Mouse (Mus musculus) thymus, postnatal 0 days (tissue): ENCODE results near the gene Pgm2l1. TPM values are rescaled to one million over a fixed set of nuclear protein-coding genes. Genes with fewer than 3 reads are reported as not detected.
"Not testable (repeated sequence)": the region's sequence is repeated elsewhere in the genome, so short reads cannot be mapped to it uniquely, and the experiment has no call there.

Experiments
- DNase-seq: peaks from one replicate; pipeline ENCODE4 v3.0.0-alpha.2; 2015; ENCODE audit warnings: low spot score
- polyA plus RNA-seq: library from polyadenylated mRNA; unstranded; fragments of >200 nt; fragmentation: Nextera tagmentation; extraction: Ambion mirVana; gene quantifications from 2 replicates; pipeline ENCODE4 v1.2.1, GENCODE M21; 2015

Gene Pgm2l1
- polyA plus RNA-seq, 1 experiment from 2014 or later, result 3.9 TPM

DNA sequence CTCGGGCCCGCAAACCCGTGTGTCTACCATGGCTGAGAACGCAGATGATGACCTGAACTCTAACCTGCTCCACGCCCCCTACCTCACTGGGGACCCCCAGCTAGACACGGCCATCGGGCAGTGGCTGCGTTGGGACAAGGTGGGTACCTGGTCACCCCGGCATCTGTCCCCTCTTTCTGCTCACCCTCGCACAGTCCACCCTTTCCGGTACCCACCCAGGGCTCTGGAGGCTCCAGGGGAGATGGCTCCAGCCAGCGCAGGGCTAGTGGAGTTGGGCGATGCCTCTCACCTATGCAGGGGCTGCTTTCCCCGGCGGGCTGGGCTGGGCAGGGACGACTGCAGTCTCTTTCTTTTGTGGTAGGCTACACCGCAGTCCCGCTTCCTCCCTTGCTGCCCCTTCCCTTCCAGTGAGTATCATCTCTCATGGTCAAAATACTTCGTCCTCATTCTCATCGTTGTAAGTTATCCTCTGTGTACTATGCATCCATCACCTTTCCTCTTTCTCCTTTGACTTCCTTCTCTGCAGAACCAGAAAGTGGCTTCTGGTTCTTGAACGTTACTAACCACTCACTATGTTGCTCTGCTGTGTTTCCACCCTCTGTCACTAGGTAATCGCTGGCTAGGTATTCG lies 817 bp downstream of the Pgm2l1 start:
- peak; percentile 40 for DNase-seq

DNA sequence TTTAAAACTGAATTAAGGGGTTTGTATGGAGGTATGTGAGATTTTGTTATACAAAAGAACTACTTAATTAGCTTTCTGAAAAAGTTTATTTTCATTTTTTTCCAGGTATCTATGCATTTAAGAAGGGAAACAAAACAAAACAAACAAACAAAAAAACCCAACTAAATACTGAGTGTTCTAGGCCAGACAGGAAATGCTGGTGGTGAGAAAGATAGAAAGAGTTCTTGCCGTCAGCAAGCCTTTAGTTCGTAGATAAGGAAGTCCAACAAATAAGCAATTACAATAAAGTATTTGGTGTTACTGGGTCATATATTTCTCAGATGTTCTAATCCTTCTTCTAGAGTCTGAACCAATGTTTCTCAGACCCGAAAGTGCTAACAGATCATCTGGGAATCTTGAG lies 1.8 kb downstream of the Pgm2l1 start:
- peak; percentile 20 for DNase-seq

DNA sequence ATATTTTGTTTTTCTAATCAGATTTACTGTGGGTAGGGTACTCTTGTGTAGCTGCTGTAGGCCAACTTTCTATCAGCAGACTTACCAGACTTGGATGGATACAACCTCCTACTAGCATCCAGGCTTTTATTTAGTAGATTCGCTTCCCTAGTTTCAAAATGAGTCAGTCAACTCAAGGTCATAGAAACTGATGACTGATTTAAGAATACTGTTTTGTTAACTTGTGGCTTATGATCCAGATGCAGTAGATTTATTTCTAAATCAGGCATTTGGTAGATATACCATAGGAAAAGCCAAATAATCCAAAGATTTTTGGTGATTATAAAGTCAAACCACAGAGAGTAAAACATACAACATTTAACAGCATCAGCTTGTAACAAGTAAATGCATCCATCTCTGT lies 3.5 kb downstream of the Pgm2l1 start:
- DNase-seq, result no peak

DNA sequence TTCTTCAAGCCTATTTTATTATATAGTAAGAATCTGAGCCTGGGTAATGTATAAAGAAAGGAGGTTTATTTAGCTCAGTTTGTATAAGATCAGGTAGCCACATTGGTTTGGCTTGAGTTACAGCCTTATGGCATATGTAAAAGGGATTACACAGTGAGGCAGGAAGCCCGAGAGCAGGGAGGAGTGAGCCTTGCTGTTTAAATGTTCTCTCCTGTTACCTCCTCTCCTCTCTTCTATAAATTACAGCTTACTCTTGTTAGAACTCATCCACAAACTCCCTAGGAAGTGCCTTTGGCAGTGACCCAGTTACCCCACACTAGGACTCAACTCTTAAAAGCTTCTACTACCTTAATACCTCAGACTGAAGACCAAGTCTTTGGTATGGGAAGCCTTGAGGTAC lies 4.5 kb downstream of the Pgm2l1 start:
- no peak for DNase-seq

DNA sequence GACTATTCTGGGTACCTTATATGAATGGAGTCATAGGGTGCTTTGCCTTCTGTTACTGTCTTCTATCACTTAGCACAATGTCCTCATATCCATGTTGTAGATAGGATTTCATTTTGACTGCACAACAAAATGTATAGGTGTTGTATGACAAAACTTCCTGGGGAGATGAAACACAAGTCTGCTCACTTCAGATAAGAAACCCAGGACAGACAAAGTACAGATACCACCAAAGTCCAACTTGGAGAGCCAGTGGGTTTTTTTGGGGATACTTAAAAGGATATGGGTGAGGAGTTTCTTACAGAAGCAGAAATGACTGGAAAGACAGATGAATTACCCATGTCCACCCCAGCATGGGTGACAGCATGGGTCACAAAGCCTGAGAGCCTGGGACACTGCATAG lies 6.5 kb downstream of the Pgm2l1 start:
- DNase-seq, result no peak

DNA sequence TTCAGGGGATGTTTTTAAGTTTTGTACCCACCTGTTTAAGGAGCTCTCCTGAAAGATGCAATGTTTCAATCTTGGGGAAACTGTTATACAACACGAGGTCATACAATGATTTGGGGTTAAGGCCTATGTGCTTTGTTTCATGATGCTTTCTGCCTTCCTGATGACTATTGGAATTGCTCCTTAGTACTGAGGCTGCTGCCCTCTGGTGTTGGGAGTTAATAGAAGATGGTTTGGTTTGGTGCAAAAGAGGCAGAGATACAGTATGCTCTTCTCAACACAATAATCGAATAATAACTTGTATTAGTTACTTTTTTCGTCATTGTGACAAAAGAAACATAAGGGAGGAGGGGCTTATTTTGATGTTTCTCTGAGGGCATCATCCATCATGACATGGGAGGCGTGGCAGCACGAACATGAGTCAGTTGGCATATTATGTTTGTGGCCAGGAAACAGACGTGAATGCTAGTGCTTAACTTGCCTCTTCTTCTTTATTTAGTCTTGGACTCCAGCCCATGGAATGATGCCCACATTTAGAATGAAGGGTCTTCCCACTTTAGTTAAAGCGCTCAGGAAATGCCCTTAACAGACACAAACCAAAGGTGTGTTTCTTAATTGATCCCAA lies 7.2 kb downstream of the Pgm2l1 start:
- DNase-seq, result peak; percentile 52

DNA sequence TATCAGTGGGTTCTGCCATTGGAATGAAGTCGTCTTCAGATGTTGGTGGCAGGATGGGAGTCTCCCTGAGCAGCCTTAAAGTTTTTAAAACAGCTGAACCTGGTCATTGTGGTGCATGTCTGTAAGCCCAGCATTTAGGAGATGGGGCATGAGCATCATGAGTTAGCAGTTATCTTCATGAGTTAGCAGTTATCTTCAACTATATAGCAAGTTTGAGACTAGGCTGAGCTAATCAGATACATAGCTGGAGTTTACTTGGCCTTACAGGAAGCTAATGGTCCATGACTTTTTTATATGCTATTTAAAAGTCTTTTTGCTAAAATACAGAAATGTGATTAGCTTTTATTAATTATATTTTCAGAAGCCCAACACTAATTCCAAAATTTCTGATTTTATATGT lies 11.1 kb downstream of the Pgm2l1 start:
- no peak for DNase-seq

DNA sequence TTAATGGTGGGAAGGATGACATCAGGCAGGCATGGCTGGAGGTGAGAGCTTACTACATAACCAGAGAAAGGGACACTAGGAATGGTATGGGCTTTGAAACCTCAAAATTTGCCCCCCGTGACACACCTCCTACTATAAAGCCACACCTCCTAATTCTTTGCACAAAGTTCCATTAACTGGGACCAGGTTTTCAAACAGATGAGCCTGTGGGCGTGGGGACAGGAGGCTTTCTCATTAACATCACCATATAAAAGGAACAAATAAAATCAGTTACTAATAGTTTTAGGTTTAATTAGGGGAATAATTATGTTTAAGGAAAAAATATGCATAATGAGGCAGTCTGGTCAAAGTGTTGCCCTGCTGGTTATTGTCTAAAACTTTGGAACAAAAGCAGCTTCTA lies 13.4 kb downstream of the Pgm2l1 start:
- DNase-seq, result no peak

DNA sequence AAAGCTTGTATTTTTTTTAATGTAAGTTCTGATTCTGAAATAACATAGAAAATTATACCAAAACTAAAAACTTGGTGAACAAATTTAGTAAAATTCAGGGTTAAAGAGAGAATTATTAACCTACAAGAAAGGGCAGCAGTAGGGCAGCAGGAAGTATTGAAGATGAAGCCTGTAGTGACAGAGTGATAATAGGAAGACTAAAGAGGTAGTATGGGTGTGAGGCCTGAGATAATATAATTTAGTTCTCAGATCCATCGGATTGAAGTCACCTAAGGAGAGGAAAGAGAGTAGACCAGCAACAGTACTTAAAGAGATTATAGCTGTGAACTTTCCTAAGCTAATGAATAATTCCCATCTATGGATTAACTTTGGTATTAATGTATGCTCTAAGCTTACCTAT lies 15.8 kb downstream of the Pgm2l1 start:
- DNase-seq, result no peak

DNA sequence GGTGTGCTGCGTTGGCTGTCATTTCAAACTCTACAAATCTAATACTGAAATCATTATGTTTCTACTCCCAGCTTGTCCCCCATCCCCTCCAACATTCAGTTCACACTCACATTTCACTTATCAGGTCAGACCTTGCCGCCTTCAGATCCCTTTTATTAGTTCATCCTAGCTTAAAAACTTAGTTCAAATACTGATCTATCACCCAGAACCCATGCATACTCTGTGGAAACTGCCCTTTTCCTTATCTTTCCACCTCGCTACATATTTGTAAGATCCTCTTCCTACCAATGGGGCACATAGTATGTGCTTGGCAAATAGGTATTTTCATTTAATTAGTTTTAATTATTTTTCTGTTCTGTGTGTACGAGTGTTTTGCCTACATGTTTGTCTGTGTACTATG lies 17.0 kb downstream of the Pgm2l1 start:
- no peak for DNase-seq

DNA sequence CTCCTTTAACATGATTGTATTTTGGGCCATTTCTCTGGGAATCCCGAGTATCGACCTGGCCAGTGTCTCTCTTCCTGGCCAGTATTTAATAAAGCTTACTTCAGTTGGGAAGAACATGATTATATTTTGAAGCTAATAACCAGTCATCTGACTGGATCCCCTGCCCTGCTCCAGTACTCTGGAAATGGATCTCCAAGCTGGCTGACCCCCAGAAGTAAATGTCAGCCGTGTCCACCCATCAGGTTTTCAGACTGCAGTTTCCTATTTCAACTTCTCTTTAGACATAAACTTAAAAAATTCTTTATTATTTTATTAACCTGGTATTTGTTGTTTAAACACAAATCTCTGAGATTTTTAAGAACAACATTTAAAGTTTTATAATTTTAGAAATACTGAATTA lies 18.0 kb downstream of the Pgm2l1 start:
- no peak for DNase-seq

DNA sequence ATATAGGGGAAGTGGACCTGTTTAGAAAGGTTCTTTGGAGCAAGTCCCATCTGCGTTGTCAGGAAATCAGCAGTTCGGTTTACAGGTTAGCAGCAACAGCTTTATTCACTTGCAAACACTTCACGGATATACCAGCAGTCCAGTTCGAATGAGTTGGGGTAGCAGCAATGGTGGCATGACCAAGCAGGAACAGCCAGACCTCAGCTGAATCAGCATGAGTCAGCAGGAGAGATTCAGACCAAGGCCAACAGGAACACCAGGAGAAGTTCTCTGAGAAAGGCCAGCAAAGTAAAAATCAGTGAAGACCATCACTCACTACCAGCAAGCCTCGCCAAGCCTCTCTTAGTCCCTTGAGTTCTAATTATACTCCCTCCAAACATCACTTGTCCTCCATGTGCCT lies 23.5 kb downstream of the Pgm2l1 start:
- no peak for DNase-seq

DNA sequence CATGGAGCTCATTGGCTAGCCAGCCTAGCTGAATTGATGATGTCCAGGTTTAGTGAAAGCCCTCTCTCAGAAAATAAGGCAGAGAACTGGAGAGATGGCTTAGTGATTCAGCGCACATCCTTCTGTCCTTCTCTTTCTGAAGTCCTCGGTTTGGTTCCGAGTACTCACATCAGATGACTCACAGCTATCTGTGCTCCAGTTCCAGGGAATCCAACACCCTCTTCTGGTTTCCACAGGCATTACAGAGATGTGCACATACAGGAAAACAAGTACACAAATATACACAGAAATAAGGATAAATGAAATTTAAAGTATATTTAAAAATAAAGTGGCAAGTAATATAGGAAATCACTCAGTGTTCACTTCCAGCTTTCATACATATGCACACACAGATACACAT lies 35.2 kb downstream of the Pgm2l1 start:
- no peak for DNase-seq

DNA sequence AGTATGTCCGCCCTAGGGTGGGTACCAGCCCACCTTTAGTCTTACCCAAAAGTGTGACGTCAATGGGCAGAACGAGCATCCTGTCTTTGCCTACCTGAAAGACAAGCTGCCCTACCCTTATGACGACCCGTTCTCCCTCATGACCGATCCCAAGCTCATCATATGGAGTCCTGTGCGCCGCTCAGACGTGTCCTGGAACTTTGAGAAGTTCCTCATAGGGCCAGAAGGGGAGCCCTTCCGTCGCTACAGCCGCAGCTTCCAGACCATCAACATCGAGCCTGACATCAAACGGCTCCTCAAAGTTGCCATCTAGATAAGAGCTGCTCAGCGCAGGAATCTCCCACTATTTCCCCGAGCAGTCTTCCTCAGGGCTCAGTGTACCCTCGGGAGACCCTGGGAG lies 37.7 kb downstream of the Pgm2l1 start:
- DNase-seq, result not testable (repeated sequence)

DNA sequence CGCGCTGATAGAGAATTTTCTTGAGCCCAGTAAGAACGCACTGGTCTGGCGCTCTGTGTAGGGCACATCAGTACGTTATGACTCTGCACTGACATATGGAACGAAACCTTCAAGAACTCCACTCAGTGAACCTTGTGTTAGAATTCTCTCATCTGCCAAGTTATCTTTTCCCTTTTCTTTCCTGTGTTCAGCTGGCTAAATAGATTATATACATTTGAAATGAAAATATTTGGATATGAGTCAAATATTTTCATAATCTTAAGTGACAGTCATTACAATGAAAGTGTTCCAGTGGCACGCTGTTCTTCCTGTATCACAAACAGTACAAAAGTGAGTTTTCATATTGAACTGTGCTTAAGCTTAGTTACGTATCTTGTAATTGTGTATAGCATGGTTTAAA lies 45.2 kb downstream of the Pgm2l1 start:
- DNase-seq, result no peak

DNA sequence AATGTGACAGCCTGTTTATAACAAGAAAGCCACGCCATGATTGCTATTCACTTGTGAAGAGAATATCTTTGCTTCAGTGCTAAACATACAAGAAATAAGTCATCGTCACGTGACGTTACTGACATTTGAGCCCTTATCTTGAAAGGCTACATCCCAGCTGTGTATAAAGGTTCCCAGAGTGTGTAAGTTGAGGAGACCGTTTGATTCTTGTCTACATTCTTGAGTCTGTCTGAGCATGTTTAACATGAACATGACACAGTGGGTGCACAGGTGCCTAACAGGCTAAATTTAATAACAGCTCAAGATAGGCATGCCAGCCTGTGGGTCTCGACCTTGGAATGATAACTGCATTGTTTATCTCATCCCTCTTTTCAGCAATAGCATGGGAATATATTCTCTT lies 47.3 kb downstream of the Pgm2l1 start:
- DNase-seq, result no peak

DNA sequence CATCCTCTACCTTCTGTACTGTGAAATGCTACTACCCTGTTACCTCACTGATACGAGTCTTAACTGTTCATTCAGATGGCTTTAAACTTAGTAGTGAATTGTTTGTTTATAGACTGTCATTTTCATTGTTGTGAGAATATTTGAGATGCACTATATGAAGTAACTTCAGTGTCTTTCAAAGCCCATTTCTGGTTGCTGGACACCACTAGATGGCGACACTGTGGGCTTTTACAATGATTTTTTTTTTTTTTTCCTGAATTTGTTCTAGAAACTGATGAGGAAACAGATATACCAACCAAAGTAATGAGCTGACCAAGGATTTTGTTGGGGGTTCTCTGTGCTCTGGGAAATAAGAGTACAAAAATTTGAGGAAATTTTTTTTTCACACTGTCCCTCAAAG lies 49.2 kb downstream of the Pgm2l1 start:
- peak; percentile 7 for DNase-seq

DNA sequence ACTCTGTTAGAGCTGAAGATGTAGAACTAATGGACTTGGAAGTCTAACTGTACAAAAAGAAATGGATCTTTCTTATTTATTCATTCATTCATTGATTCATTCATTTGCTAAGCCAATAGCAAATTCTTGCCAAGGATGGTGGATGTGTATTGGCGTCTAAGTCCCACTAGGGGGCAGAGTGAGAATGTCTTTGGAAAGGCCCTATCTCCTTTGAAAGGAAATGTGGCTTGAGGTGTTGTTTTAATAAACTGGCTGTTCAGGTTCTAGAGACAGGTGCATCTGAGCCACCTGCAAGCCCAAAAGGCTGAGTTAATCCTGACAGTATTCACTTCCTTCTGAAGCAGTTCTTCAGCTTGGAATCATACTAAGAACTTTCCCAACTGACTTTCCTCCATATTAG lies 52.6 kb downstream of the Pgm2l1 start:
- DNase-seq, result peak; percentile 60

DNA sequence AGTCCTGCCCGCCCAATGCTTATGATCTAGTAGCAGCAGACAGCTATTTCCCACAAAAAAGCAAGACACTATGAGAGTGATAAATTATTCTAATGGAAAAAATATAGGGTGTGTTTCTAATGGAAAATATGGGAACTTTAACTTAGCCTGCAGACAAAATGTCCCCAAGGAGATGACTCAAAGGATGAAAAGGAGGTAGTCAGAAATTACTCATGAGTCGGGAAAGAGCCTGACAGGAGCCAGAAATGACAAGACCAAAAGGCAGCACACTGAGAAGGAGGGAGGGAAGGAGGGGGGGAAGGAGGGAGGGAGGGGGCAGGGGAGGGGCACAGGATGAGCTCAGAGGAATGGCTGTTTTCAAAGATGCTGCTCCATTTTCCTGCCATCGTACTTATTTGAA lies 54.4 kb downstream of the Pgm2l1 start:
- no peak for DNase-seq

DNA sequence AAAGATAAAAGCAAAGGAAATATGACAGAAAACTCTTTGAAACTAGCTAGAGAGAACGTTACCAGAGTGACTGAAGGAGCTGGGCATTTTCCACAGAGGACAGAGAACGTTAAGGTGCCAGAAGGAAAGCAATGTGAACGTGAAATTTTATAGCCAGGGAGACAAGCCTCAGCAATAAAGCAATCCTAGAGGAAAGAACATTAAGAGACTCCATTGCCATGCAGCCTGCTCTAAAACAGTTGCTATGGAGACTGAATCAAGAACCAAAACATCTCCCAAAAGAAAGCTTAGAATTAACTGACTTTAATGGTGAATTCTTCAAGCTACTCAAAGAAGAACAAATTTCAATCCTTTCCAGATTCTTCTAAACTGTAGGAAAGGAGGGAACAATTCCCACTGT lies 56.1 kb downstream of the Pgm2l1 start:
- no peak for DNase-seq

DNA sequence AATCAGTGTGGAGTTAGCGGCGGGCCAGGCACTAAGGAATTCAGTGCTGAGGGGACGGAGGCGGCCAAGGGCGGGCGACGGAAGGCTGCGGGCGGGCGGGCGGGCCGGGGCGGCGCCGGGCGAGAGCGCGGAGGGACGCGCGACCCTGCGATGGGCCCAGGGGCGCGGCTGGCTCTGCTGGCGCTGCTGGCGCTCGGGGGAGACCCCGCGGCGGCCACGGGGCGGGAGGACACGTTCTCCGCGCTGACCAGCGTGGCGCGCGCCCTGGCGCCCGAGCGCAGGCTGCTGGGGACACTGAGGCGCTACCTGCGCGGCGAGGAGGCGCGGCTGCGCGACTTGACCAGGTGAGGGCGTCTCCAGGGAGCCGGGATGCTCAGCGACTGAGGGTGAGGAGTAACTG lies 58.2 kb downstream of the Pgm2l1 start, which contains the start of gene P4ha3:
Gene P4ha3 (plus strand): TSS at position 138 of the 400 bp plus-strand sequence.
- no peak for DNase-seq

DNA sequence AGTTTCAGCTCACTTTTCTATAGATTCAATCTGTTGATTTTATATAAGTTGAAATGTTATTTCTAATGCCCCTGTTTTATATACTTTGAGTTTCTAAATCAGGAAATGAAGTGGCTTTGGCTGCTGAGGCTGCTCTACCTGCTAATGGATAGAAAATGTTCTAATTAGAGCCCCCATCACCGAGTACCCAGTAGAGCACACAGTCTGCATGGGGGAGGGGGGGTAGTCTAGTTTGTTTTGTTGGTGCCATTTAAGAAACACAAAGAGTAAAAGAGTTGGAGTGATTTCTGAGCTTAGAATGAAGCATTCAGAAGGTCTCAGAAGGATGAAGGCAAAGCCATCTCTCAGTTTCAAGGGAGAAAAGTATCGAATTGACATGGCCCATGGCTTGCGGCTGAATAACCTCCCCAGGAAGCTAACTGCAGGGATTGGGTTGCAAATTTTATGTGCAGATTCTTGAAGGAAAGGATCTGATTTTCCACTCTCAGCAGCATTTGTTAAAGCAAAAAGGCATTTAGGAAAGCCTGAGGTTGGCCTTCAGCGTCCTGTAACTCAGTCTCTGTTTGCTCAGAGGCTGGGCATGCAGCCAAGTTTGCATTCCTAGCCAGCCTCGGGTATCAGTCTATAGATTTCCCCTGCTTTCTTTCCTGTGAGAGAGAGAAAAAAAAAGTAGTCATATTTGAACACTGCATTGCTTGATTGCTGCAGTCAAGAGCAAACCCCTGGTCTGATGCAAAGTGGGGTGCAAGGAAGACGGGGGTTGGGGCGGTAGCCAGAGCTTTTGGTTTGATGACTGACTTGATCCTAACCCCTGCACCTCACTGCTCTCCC lies 60.8 kb downstream of the Pgm2l1 start:
- DNase-seq, result no peak

DNA sequence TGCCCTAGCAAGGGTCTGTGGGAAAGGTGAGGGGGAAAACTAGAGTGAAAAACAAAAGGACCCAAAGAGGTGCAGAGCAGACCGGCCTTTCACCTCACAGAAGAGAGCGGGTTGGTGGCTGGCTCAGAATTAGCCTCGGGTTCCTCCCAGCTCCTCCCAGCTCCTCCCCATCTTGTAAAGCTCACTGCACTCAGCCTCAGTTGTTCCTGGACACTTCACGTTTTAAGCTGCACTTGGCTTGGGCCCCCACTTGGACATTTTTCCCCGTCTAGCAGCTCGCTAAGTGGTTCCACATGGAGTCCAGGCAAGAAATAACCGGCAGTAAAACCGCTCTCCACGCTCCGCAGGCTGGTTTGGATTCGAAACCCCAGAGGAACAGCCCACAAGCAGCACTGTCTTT lies 61.4 kb downstream of the Pgm2l1 start:
- DNase-seq, result no peak
